Mouse (Mus musculus): ENCODE results near the gene Slc25a53.
"Not testable (repeated sequence)": the region's sequence is repeated elsewhere in the genome, so short reads cannot be mapped to it uniquely, and the experiment has no call there.

The Slc25a53 gene

GRCm38 (mm10) chrX:136959688-136960087 lies 78.4 kb downstream of the Slc25a53 start:
- no peak for DNase-seq (ENCODE audit: low spot score in 2 of 2)

- DNase-seq (ENCODE audit: low spot score in 2 of 2): not testable (repeated sequence)
Observed at GRCm38 (mm10) chrX:136958300-136958699, 79.8 kb downstream of the Slc25a53 start.

GRCm38 (mm10) chrX:136957583-136958279 lies 80.4 kb downstream of the Slc25a53 start:
- peak; percentile 28 to 66 for DNase-seq (ENCODE audit: low spot score in 2 of 2)

- no peak for DNase-seq (ENCODE audit: low spot score in 2 of 2)
Observed at GRCm38 (mm10) chrX:136937985-136938384, 100.1 kb downstream of the Slc25a53 start.

Measured in frontal cortex, postnatal 25 days (tissue).